Mouse (Mus musculus) intestine, postnatal 0 days (tissue): ENCODE measurements around the gene Kif21a. TPM values are rescaled to one million over a fixed set of nuclear protein-coding genes. Genes with fewer than 3 reads are reported as not detected.

Experiments used
- ATAC-seq: fragments of 200-750 bp; cut with Nextera tagmentation; 2 replicates; pipeline ENCODE4 v1.8.0; 2017; ENCODE audit warnings: mild to moderate bottlenecking, moderate TSS enrichment, moderate library complexity
- H3K27ac ChIP-seq: fragments of 300-500 bp; sonication (generic); 2 replicates; pipeline ENCODE4 v1.5.1; 2014; ENCODE audit warnings: mild to moderate bottlenecking, low read depth, low read length, moderate library complexity
- H3K27me3 ChIP-seq: fragments of 300-500 bp; sonication (generic); replicated peaks from 2 replicates; pipeline ENCODE4 v1.6.1; 2014; ENCODE audit warnings: low read length, mixed read lengths; ENCODE audit not compliant: control insufficient read depth, insufficient read depth
- H3K36me3 ChIP-seq: fragments of 300-500 bp; sonication (generic); 2 replicates; pipeline ENCODE4 v1.6.1; 2014; ENCODE audit warnings: mild to moderate bottlenecking, moderate library complexity; ENCODE audit not compliant: control insufficient read depth, insufficient read depth
- H3K4me1 ChIP-seq: fragments of 300-500 bp; sonication (generic); replicated peaks from 2 replicates; pipeline ENCODE4 v1.6.1; 2014; ENCODE audit warnings: antibody characterized with exemption, low read length, mixed read lengths; ENCODE audit not compliant: control insufficient read depth, insufficient read depth
- H3K4me2 ChIP-seq: fragments of 300-500 bp; sonication (generic); replicated peaks from 2 replicates; pipeline ENCODE4 v1.6.1; 2014; ENCODE audit warnings: low read depth, mild to moderate bottlenecking, moderate library complexity
- H3K4me3 ChIP-seq: fragments of 300-500 bp; sonication (generic); 2 replicates; pipeline ENCODE4 v1.5.1; 2014; ENCODE audit warnings: low read depth, low read length
- H3K9ac ChIP-seq: fragments of 300-500 bp; sonication (generic); 2 replicates; pipeline ENCODE4 v1.6.1; 2014; ENCODE audit warnings: mild to moderate bottlenecking, low read depth, low read length
- H3K9me3 ChIP-seq: fragments of 300-500 bp; sonication (generic); 2 replicates; pipeline ENCODE4 v1.6.1; 2016; ENCODE audit warnings: mixed run types; ENCODE audit not compliant: control insufficient read depth
- CTCF ChIP-seq: sonication (generic); IDR thresholded peaks from 2 replicates; pipeline ENCODE4 v1.5.1; 2016; ENCODE audit warnings: low read depth, mild to moderate bottlenecking, control low read depth, antibody characterized with exemption, moderate library complexity
- WGBS: fragments of 180-500 bp; shearing (Covaris S2); extraction: QIAGEN DNeasy Blood & Tissue Kit; methylation state at CpG from one replicate; pipeline ENCODE4 v1.1.7; 2014; 5-methylcytosine and 5-hydroxymethylcytosine counted together
- polyA plus RNA-seq: library from polyadenylated mRNA; unstranded; fragments of >200 nt; fragmentation: Nextera tagmentation; extraction: Ambion mirVana; gene quantifications from 2 replicates; pipeline ENCODE4 v1.2.1, GENCODE M21; 2015

Gene Kif21a
- 13.3 and 16.0 TPM in 2 replicates for polyA plus RNA-seq

DNA sequence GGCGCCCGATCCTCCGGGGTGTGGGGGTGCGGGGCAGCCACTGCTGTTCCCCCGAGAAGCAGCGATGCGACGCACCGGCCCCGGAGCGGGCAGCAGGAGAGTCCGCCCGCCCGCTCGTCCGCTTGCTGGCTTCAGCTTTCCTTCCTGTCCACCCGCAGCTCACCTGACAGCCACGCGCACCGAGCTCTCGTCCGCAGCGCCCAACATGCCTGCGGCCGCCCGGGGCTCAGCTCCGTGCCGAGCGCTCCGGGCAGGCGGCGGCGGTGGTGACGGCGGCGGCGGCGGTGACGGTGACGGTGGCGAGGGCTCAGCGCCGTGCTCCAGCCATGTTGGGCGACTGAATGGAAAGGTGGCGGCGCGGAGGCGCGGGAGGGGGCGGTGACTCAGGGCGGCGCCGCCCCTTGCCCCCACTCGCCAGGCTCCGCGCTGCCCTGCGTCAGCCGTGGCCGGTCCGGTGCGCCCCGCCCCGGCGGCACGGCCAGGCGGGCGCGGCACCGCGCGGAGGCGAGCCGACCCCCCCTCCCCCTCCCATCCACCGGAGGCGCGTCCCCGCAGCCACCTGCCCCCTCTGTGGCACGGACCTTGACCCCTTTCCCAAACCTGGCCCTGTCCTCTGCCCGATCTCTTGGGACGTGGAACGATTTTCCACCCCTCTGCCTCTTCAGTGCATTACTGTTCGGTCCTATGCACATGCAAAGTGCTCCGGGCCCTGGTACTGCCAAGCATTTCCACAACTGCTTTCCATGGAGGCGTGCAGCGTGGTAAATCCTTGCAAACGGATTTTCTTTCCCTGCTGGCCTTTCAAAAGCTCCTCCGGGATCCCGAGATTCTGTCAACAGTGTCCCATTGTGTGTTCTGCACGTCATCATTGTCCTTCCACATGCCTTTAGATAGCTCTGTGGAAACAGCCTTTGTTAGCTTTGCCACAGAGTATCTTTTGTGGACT, at the start of gene Kif21a:
Gene Kif21a, minus strand, starts transcription at position 453 of the 946 bp plus-strand sequence.
- no peak for TF ChIP-seq CTCF
- peak within 1 kb of the TSS; percentile 86 for H3K4me3 ChIP-seq
- H3K27me3 ChIP-seq = no peaks in the 10 kb centered on the region
- H3K27ac ChIP-seq = peak within 1 kb of the TSS; percentile 88
- no peaks in the 10 kb centered on the region for H3K36me3 ChIP-seq
- WGBS = 1% methylated on average over 57 of the region's 89 CpGs
- ATAC-seq = peak; percentile 91
- H3K4me2 ChIP-seq = peak within 1 kb of the TSS; percentile 97
- peak within 1 kb of the TSS; percentile 79 for H3K9ac ChIP-seq
- H3K4me1 ChIP-seq = no peaks in the 10 kb centered on the region
- no peaks in the 10 kb centered on the region for H3K9me3 ChIP-seq

DNA sequence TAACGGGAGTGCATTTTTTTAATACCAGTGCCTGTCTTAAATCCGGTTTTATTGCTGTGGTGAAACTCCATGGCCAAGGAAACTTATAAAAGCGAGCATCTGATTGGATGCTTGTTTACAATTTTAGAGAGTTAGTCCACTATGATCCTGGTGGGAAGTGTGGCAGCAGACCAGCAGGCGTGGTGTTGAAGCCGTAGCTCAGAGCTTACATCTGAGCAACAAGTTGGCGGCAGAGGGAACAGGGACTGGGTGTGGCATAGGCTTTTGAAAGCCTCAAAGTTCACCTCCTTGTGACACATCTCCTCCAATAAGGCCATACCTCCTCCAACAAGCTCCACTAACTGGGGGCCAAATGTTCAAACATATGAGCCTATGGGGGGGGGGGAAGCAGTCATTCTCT, 46.9 kb upstream of the Kif21a start:
- 59% methylated on average over 6 of the region's 6 CpGs for WGBS
- Histone ChIP-seq H3K4me3 (no peak overlapping the region), H3K36me3 (no peaks in the 10 kb centered on the region), H3K4me2 (no peak overlapping the region), H3K4me1 (no peaks in the 10 kb centered on the region), H3K9ac (no peak overlapping the region), H3K9me3 (no peaks in the 10 kb centered on the region), H3K27me3 (no peaks in the 10 kb centered on the region), H3K27ac (no peak overlapping the region)
- no peak for TF ChIP-seq CTCF
- ATAC-seq = no peak

DNA sequence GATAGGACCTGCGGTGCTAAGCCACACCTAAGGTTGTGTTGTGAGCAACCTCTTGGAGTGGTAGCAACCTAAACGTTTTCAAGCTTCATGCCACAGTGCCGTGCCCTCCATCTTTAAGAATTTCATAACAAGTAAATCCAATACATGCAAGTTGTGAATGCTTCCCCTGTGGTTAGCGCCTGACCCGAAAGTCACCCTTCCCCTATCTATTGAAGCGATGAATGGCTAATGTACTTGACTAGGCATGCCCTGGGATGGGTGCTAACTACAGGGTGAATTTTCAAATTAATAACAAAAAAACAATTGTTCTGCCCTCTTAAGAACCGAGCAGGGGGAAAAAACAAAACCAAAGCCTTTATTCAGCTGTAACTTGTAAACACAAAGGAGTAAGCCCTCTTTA, 39.7 kb upstream of the Kif21a start:
- H3K4me1 ChIP-seq = no peaks in the 10 kb centered on the region
- no peak overlapping the region for H3K4me2 ChIP-seq
- no peak overlapping the region for H3K4me3 ChIP-seq
- H3K9me3 ChIP-seq = no peaks in the 10 kb centered on the region
- no peak overlapping the region for H3K9ac ChIP-seq
- WGBS = 81% methylated on average over 7 of the region's 7 CpGs
- TF ChIP-seq CTCF = no peak
- no peaks in the 10 kb centered on the region for H3K36me3 ChIP-seq
- no peak overlapping the region for H3K27ac ChIP-seq
- ATAC-seq = no peak
- no peaks in the 10 kb centered on the region for H3K27me3 ChIP-seq

DNA sequence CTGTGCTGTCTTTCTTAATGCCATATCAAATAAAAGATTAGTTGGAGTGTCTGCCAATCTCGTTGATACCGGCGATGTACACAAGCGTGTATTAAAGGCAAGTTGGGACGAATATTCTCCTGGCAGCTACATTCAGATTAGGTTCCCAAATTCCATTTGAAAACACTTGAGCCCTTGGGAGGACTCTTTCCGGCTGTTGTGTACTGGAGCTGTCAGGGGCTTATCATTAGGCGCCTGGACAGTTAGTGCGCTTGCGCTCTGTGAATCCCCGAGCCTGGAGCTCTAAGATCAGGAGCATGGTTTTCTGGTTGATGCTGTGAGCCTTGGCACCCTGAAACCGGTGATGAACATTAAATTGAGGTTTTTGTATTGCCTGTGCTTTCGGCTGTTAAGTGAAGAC, 38.3 kb upstream of the Kif21a start:
- no peak overlapping the region for H3K4me3 ChIP-seq
- no peak overlapping the region for H3K9ac ChIP-seq
- no peak for TF ChIP-seq CTCF
- H3K4me1 ChIP-seq = no peaks in the 10 kb centered on the region
- WGBS = 83% methylated on average over 12 of the region's 12 CpGs
- H3K27ac ChIP-seq = no peak overlapping the region
- H3K36me3 ChIP-seq = no peaks in the 10 kb centered on the region
- H3K4me2 ChIP-seq = no peak overlapping the region
- ATAC-seq = no peak
- H3K9me3 ChIP-seq = no peaks in the 10 kb centered on the region
- no peaks in the 10 kb centered on the region for H3K27me3 ChIP-seq

DNA sequence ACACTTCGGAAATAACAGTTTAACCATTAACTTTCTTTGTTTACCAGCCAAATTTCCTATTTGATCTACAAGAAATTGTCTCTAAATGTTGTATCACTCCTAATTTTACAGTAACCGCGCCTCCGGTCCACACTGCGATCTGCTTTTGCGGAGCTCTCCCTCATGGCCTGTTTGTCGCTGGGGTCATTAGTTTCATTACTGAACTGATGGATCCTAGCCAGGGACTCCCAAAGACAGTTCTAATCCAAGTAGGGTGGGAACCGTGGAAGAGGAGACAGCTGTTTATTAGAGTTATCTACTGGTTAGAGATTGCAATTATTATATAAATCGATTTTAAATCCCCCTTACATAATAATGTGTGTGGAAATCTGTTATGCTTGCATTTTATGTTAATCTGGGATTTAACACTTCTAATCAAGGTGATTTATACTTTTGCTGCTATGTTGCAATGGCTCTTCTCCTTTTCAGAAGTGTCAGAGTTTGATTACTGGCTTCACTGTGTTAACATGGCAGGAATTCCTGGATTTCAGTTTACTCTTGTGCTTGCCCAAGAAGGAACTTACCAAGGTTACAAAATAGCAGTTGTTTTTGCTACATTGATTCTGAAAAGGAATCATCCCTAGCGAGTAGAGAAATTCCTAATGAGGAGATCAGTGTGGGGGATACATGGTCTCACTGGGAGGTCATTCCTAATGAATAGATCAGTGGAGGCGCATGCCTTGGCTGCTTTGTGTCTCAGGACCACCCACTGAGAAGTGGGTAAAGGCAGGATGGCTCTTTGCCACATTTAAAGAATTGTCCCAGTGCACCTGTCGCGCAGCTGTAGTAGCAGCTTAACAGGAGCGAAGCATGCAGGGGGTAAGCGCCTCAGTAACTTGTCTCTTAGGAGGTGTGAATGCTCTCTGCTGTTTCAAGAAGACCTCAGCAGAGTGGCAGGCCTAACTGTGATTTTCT, 28.0 kb upstream of the Kif21a start:
- Histone ChIP-seq H3K4me1 (no peaks in the 10 kb centered on the region), H3K4me3 (no peak overlapping the region), H3K9me3 (no peaks in the 10 kb centered on the region), H3K4me2 (no peak overlapping the region), H3K27ac (no peak overlapping the region), H3K9ac (no peak overlapping the region), H3K36me3 (no peaks in the 10 kb centered on the region), H3K27me3 (no peaks in the 10 kb centered on the region)
- 50% methylated on average over 15 of the region's 15 CpGs for WGBS
- TF ChIP-seq CTCF = no peak
- no peak for ATAC-seq

DNA sequence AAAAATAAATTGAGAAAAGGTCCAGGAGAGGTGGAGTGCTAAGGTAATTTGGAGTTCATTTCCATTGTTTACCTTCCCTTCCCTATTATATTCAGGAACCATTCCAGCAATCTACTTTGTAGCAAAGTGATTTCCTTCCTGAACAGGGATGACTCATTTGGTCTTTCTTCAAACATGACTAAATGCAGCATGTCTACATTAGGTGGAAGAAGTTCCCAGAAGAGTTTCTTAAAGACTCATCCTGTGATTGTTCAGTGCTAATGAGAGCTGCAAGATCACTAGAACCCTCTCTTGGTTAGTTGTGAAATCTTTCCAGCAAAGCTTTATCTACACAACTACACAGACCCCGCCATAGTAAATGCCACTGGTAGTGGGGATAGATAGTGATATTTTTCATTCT, 22.7 kb upstream of the Kif21a start:
- 85% methylated on average over 1 of the region's 1 CpGs for WGBS
- Histone ChIP-seq H3K27ac (no peak overlapping the region), H3K9ac (no peak overlapping the region), H3K4me2 (no peak overlapping the region), H3K4me3 (no peak overlapping the region), H3K9me3 (no peaks in the 10 kb centered on the region), H3K4me1 (no peaks in the 10 kb centered on the region), H3K36me3 (no peaks in the 10 kb centered on the region), H3K27me3 (no peaks in the 10 kb centered on the region)
- TF ChIP-seq CTCF = no peak
- no peak for ATAC-seq
